Mouse (Mus musculus) fibroblast of lung, adult 2 months (primary cell): ENCODE results near the gene Afmid.

ENCODE experiments used
- DNase-seq: peaks from one replicate; pipeline ENCODE4 v3.0.0-alpha.2; 2011; ENCODE audit warnings: low read depth

Afmid gene

DNA sequence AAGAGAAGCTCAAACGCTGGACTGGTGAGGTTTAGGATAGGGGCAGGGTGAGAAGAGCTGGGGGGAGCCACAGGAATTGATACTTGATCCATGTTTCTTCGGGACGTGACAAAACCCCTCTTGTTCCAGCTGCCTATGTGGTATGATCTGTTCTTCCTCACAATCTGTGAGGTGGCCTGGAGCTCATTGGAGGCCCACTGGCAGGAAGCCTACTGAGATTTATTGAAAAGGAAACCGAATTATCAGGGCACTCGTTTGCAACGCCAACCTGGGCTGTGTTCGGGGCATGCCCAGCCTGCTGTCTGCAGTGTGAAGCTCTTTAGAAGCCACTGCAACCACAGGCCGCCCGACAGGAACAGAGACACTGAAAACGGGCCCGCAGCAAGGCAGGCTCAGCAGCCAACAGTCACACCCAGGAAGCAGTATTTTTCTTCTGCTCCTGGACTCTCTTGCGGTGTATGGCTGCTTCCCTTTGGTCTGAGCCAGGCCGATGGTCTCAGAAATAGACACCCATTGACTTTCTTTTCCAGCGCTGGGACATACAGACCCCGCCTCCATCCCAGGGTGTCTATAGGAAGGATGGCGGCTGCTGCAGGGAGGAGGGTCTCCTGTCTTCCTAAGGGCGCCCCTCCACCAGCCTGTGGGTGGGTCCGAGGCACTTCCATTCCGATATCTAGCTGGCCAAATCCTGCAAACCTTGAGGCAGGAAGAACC, 22.7 kb downstream of the Afmid start:
- DNase-seq, result no peak

DNA sequence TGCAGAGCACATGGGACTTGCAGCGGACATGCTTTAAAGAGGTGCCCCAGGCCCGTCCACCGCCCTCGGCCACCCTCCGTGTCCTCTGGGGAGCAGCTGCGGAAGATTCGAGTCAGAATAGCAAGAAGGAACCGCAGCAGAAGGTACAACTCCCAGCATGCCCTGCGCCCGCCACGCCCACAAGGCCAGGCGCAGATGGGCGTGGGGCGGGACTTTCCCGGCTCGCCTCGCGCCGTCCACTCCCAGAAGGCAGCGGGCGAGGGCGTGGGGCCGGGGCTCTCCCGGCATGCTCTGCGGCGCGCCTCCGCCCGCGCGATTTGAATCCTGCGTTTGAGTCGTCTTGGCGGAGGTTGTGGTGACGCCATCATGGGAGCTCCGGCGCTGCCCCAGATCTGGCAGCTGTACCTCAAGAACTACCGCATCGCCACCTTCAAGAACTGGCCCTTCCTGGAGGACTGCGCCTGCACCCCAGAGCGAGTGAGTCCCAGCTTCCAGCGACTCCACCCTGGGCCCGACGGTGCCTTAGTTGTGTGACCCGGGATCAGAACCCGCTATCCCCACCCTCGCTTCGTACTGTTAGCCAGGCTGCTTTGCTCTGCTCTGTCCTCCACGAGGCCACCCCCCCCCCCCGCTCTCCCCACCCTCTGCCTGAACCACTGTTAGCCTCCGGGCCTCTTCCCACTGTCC, 23.4 kb downstream of the Afmid start, which contains the start of gene Birc5:
Gene Birc5 (plus strand): TSS at position 267 of the 687 bp plus-strand sequence.
- DNase-seq, result peak; percentile 86

DNA sequence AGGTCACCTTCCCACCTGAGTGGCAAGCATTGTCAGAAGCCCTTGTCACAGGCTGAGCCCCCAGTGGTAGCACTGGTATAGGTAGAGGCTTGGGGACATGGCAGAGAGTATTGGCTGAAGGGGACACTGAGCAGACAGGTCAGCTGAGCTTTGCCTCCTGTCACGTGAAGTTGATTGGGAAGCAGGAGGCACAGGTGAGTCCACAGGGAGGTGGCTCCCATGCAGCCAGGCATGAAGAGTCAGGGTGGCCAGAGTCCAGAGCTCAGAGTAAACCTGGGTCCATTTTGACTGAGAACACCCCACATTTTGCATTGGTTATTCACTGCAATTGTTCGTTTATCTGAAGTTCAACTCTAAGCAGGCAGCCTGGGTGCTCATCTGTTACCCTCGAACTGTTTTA, 27.2 kb downstream of the Afmid start:
- no peak for DNase-seq

DNA sequence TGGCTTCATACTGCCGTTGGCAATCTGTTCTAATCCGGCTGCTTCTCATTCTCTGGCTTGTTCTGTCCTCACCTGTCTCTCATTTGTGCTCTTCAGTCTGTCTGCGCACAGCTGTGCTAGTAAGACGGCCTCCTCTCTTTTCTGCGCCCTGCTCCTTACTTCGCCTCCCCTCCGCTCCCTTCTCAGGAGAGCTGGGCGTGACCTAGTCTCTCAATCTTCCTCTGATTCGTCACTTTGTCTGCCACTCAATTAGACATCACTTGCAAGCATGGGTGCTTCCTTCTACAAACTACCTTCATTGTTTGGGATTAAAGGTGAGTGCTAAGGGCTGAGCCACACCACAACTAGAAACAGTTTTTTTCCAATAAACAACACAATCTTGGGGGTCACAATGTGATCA, 28.5 kb downstream of the Afmid start:
- DNase-seq, result no peak

DNA sequence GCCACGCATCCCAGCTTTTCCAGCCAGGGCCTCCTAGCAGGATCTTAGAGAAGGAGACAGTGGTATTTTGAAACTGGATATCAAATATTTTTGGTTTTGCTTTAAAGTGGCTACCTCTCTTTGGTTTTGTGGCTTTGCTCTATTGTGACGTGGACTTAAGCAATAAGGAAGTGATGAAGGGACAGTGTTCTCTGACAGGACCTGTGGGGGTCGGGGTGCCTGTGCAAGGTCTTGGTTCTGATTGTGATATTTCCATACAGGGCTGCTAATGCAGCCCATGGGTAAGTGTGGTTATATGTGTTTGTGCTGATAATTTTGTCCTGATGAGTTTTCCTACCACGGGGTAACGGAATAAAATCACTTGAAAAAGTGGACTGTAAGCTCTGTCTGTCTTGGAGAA, 29.6 kb downstream of the Afmid start:
- DNase-seq, result no peak

DNA sequence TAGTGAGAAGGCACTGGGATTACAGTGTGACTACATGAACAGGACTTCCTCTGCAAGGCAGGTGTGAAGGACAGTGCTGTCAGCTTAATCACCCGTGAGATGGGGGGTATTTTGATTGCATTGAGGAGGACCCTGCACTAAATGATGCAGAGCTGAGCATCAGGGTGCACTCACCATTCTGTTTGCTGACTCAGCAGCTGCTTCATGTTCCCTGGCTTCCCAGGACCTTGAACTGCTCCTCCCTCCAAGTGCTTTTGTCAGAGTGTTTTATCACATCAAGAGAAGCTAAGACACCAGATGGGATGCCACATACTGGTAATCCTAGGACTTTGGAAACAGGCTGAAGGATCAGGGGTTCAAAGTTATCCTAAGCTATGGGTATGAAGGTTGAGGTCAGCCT, 30.3 kb downstream of the Afmid start:
- DNase-seq, result no peak

DNA sequence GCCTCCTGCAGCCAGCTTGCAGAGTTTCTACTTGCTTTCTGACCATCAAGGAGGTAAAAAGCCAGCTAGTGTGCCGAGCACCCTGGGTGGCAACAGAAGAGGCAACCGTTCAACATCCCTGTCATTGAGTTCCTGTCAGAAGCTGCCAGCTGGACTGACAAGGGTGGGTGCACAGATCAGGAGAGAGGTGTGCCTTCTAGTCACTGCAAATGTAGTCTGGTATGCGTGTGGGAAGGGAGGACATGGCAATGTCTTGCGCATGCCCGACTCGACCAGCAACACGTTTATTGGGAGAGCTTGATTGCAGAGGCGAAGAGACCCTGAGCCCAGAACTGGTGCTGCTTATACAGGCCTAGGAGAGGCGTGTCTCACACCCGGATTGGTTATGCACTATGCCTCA, 31.7 kb downstream of the Afmid start:
- DNase-seq, result no peak

DNA sequence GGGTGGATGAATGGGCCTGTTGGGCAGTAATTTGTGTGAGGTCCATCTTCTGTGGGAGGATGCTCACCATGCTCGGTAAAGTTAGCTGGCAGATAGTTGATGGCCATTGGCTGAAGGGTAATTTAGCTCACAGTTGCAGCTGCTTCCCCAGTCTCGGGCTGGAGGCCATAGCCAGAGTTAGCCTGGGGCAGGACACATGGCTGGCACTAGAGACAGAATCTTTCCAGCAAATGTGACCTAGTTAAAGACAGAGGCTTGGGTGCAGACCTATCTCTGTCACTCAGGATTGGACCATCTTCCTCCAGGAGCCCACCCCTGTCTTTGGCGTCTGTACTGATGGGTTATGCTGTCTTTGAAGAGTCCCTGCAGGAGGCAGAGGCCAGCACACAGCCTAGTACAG, 32.7 kb downstream of the Afmid start:
- DNase-seq, result no peak

DNA sequence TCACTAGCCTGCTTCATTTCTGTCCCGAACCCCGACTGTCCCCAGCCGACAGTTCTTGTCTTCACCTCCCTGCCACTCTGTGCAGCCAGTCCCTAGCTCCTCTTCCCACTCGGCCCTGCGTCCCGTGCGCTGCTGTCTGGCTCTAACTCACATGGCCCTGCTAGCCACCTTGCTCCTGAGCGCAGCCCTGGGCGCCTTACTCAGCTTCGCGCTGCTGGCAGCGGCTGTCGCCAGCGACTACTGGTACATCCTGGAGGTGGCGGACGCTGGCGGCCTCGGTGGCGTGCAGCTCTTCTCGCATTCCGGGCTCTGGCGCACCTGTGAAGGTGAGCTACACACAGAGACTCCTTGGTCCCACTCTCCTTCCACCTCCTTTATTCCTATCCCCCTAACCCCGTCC, 34.9 kb downstream of the Afmid start, which contains the start of gene Tmem235:
Gene Tmem235 (plus strand): TSS at position 152 of the 400 bp plus-strand sequence.
- DNase-seq, result no peak

DNA sequence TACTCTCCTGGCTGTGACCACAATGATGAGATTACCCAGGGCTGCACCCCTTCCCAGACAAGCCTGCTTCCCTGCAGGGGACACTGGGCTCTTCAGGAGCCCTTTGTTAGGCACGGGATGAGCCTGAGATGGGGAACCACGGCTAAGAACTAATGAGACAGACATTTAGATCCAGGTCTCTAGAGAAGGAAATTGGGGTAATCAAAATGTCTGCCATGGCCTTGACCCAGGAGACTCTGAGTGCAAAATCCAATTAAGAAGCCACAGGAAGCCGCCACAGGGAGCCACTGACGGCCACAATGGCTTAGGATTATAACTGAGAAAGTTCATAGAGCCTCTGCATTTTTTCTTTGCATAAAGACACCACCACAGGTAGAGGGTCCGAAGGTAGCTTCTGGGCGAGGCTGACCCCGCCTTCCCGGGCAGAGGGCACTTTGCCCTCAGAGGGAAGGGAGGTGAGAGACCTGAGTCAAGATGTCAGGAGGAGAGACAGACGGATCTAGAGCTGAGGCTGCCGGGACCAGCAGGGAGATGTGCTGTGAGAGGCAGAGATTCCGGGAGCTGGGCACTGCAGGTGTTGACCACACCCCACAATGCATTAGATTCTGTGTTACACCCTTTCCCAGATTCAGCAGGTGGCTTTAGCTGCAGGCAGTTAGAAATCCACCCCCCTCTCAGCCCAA, 37.6 kb downstream of the Afmid start:
- DNase-seq, result no peak

DNA sequence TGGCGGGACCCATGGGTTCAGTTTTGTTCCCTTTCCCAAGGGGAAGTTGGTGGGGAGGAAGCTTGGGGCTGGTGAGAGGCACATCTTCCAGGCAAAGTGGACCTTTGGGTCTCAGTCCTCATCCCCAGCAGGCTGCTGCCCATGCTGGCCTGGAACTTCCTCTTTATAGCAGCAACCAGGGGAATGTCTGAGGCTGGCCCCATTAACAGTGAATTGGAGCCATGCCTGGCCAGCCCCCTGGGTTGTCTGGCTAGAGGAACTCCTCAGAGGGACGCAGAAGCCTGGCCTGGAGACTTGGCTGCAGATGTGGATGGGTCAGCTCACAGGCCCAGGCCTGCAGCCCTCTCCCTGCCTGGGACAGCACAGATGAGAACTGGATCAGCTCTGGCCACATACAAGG, 39.1 kb downstream of the Afmid start:
- no peak for DNase-seq

DNA sequence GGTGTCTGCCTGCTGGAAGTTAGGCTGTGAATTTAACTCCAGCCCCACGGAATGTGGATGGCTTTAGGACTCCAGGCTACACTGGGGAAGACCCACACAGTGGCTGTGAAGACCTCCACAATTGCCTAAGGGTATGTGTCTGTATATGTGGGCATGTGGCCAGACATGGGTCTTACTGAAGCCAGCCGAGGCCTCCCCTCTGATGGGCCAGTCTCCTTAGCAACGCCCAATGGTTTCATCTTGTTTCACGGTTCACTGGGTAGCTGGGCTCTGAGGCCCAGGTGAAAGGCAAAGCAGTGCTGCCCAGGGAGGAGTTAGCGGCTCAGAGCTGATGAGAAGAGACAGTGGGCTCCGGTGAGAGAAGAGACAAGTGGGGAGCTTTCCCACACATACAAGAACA, 40.3 kb downstream of the Afmid start:
- DNase-seq, result no peak

DNA sequence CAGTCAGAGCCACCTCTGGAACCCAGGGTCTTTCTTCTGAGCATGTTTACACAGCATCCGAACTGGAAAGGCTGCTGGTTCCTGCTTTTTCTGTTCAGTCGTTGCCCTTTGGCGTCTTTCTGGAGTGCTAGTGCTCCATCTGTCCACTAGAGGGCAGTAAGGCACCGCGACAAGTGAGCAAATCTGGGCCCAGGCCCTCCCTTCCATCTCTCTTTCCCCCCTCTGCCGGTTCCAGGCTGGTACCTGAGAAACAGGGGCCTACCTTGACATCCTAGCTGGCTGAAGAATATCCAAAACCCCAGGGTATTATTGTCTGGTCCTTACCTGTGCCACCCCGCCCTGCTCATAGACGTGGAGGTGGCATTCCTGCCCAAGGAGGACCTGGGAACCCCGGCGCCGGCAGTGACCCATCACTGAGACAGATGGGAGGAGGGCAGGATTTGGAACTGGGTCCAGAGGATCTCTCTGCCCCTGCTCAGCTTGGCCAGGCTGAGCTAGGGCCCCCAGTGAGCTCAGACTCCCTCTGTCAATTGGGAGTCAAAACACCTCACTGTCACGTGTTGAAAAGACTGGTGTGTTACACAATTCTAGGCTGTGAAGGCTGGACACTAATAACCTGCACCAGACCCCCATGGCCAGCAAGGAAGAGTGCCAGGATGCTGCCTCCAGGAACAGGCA, 45.1 kb downstream of the Afmid start:
- DNase-seq, result no peak

DNA sequence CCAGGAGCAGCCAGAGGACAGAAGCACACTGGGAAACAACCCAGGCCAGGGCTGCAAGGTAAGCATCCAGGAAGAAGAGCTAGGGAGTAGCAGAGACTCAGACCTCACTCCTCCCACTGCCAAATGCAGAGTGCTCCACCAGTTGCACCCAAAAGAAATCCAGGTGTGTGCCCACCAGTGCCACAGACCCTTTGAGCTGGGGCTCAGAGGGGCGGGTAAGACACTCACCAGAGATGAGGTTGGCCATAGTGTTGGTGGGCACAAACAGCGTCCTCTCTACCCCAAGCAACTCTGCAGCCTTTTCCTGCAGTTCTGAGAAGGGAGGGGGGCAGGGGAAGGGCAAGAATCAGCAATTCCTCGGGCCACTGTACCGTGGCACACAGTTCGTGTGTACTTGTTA, 45.7 kb downstream of the Afmid start:
- no peak for DNase-seq

DNA sequence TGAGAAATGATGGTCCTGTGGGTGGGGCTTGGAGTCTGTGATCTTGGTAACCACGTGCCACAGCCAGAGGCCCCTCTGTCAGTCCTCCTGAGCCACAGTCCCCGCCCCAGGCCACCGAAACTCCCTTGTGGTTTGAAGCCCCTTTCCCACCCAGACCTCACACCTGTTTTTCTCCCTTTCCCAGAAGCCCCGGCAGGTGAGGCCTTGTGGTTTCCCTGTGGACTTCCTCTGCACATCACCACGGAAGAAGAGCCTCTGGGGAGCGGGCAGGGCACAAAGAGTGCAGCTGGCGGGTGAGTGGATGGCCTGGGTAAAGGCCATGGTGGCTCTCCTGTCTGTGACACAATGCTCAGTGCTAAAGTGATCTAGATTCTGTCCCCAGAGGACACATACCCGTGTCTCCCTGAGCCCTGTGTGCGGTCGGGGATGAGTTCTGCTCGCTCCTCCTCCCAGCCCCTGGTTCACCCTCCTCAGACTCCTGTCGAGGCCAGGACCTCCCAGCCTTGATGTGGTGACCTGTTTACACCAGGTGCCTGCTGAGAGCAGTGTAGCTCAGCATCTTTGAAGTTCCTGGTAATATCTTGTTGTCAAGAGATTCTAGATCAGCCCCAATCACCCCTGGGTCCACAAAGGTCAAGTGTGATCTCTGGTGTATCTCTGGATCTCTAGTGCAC, 46.3 kb downstream of the Afmid start:
- no peak for DNase-seq

DNA sequence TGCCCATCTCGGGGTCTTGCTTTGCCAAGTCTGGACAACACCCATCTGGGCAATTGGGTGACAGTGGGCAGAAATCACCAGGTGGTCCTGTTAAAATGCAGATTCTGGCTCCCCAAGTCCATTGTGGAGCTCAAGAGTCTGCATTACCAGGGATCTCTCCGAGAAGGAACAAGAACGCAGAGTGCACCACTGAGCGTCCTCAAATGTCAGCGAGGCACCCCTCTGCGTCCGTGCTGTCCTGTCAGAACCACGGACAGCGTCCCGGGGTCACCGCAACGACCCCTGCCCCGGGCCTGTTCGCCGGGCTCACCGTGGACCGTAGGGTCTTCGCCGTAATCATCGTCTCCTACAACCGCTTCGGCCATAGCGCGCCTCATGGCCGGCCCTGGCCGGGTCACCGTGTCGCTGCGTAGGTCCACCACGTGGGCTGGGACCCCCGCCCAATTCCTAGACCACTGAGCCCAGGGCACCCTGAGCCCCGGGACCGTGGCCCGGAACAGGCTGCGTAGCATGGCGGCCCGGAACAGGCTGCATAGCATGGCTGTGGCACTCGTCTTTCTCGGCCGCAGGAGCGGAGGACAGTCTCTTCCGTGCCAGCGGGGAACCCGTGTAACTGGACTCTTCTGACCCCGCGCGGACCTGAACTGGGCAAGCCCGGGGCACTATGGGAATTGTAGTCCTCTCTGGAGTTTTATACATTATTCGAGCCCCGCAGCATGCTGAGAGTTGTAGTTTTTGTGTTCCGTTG, 47.3 kb downstream of the Afmid start, which contains the start of gene Tha1:
Gene Tha1 (minus strand): TSS at position 621 of the 748 bp plus-strand sequence.
- DNase-seq, result no peak

DNA sequence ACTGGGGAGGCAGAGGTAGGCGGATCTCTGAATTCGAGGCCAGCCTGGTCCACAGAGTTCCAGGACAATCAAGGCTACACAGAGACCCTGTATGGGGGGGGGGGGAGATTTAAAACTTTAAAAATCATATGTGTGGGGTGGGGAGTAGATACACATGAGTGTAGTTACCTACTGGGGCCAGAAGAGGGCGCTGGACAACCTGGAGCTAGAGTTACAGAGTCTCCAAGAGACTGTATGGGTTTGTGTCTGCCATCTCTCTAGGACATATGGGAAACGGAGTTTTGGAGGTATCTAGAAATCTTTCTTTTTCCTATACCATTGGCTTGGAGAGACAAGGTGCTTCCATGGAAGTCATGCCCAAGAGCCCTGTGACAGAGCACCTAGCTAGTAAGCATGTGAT, 48.7 kb downstream of the Afmid start:
- DNase-seq, result no peak

DNA sequence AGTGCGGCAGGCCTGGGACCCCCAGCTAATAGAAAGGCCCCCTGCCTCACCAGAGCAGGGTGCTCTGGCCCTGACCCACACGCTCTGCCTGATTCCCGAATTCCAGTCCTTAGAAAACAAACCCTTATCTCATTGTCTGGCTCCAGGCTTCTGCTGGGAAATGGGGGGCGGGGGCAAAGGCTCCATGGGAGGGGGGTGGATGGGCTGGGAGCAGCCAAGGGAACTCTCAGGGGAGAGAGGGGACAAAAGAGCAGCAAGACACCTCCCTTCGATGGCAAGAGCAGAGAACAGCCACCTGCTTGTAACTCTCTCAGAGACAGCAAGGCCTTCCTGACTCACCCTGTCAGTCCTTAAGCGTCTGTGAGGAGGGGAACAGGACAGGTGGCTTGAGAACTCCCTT, 50.0 kb downstream of the Afmid start:
- DNase-seq, result no peak

DNA sequence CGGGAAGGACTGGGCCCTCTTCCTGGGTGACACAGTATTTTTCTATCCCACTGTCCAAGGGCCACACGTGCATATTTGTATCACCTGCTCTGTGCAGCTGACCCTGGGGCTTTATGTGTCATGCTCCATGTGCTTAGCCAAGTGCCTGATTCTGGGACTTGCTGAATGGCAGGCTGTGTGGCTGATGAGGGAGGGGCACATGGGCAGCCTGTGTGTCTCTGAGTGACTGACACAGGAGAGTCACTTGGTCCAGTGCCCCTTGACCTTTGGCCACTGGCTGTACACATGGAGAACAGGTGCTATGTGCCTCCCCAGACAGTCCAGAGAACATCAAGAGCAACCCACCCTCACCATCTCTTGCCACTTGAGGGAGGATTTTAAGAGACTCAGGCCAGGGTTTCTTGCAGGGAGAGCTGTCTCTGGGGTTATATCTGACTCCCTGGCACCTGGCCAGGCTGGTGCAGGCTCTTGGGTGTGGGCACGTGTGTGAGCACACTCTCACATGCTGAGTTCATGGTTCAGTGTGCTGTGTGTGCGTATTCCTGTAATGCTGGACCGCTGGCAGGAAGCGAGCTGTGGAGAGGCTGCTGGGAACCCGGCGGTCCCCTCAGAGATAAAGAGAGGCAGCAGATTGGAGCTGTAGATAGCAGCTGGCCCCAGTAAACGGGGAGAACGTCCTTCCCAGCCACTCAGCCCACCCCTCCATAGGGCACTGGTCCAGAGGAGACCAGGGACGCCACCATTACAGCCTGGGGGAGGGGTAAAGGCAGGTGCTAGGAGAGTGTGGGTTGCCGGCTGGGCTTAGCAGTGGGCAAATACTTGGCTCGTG, 52.4 kb downstream of the Afmid start:
- no peak for DNase-seq

DNA sequence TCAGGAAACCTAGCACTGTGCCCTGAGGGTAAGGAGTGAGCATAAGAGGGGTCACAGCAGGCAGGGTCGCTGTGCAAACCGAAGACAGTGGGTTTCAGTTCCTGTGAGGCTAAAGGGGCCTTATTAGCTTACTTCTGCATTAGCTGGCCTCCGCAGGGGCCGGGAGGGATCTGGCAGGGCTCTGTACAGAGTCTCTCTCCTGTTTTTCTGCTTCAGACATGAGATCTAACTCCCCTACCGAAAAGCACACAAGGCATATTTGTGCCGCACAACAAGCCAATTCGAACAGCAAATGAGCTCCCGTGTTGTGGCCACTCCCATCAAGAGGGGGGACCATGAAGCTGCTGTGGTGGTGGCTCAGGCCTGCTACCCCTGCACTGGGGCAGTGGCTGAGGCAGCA, 53.2 kb downstream of the Afmid start:
- no peak for DNase-seq
